7 mouse cellular contexts compared by ENCODE assay signal in genomic region chr8:104341678-104342077, GRCm38 (mm10). TPM values are rescaled to one million over a fixed set of nuclear protein-coding genes. Genes with fewer than 3 reads are reported as not detected.
A peak's percentile ranks its signal among the peaks of the same experiment; 100 is the strongest.
DNase-seq lines count a peak whose midpoint lies in the region; ATAC-seq and TF ChIP-seq lines count a peak whose summit lies in the region.

No protein-coding gene starts in this region.

- H3K36me3 ChIP-seq in lung, embryonic 14.5 days (ENCODE audit: insufficient read depth), result peaks cover 33% of the 10 kb centered on the region
- peaks cover 21% of the 10 kb centered on the region for H3K36me3 ChIP-seq in forebrain, embryonic 10.5 days (replicated peaks)
- peaks cover 17% of the 10 kb centered on the region; the same call in 1 of the 2 replicates for H3K36me3 ChIP-seq in limb, embryonic 12.5 days
- H3K36me3 ChIP-seq in neural tube, embryonic 15.5 days, result no peaks in the 10 kb centered on the region

- DNase-seq in lung, embryonic 14.5 days, result no peak
- no peak for DNase-seq in lung, postnatal 25 days (ENCODE audit: low spot score)
- no peak for DNase-seq in forebrain, embryonic 10.5 days (ENCODE audit: extremely low spot score, low spot score)
- no peak for DNase-seq in cerebellum, postnatal 14 days
- DNase-seq in left cerebral cortex, adult 9 months (ENCODE audit: low spot score in 2 of 2), result no peak

- peak overlapping the region; percentile 13; the same call in 1 of the 2 replicates for H3K9ac ChIP-seq in lung, embryonic 14.5 days
- peak overlapping the region; percentile 78; the same call in 1 of the 2 replicates for H3K9ac ChIP-seq in limb, embryonic 12.5 days (replicated peaks)
- H3K9ac ChIP-seq in neural tube, embryonic 15.5 days (replicated peaks), result no peak overlapping the region

- peak overlapping the region; percentile 3; the same call in 1 of the 2 replicates for H3K27ac ChIP-seq in lung, embryonic 14.5 days (ENCODE audit: low read depth)
- H3K27ac ChIP-seq in forebrain, embryonic 10.5 days, result peak overlapping the region; percentile 92
- H3K27ac ChIP-seq in limb, embryonic 12.5 days, result no peak overlapping the region
- 0 out of 2 replicates have a peak overlapping the region, but pooled peaks have one; percentile 23 for H3K27ac ChIP-seq in neural tube, embryonic 15.5 days (replicated peaks)

- no peaks in the 10 kb centered on the region for H3K27me3 ChIP-seq in lung, embryonic 14.5 days (ENCODE audit: insufficient read depth, low read length)
- H3K27me3 ChIP-seq in forebrain, embryonic 10.5 days (ENCODE audit: poor library complexity, severe bottlenecking), result peaks cover 11% of the 10 kb centered on the region; the same call in 1 of the 2 replicates
- H3K27me3 ChIP-seq in limb, embryonic 12.5 days, result peaks cover 5% of the 10 kb centered on the region; the same call in 1 of the 2 replicates
- no peaks in the 10 kb centered on the region for H3K27me3 ChIP-seq in neural tube, embryonic 15.5 days (replicated peaks)

- H3K4me3 ChIP-seq in lung, embryonic 14.5 days (ENCODE audit: low read depth, low read length), result peak overlapping the region; percentile 70
- H3K4me3 ChIP-seq in forebrain, embryonic 10.5 days, result peak overlapping the region; percentile 66
- peak overlapping the region; percentile 65 for H3K4me3 ChIP-seq in limb, embryonic 12.5 days (replicated peaks)
- peak overlapping the region; percentile 56 for H3K4me3 ChIP-seq in neural tube, embryonic 15.5 days (replicated peaks)

- 38% methylated on average over 6 of the region's 6 CpGs for WGBS in lung, embryonic 14.5 days
- WGBS in forebrain, embryonic 10.5 days, result 36% methylated on average over 6 of the region's 6 CpGs
- WGBS in limb, embryonic 12.5 days, result 51% methylated on average over 6 of the region's 6 CpGs
- WGBS in neural tube, embryonic 15.5 days, result 39% methylated on average over 6 of the region's 6 CpGs

- H3K9me3 ChIP-seq in lung, embryonic 14.5 days (ENCODE audit: low read depth, low read length), result no peaks in the 10 kb centered on the region
- H3K9me3 ChIP-seq in forebrain, embryonic 10.5 days, result no peaks in the 10 kb centered on the region
- H3K9me3 ChIP-seq in limb, embryonic 12.5 days, result no peaks in the 10 kb centered on the region
- H3K9me3 ChIP-seq in neural tube, embryonic 15.5 days (replicated peaks), result no peaks in the 10 kb centered on the region

- no peak for ATAC-seq in lung, embryonic 14.5 days (ENCODE audit: insufficient read depth)
- ATAC-seq in limb, embryonic 12.5 days (ENCODE audit: insufficient number of reproducible peaks, insufficient read depth, low FRiP score, low TSS enrichment, low read depth), result no peak
- no peak for ATAC-seq in neural tube, embryonic 15.5 days (ENCODE audit: low FRiP score)

- H3K4me1 ChIP-seq in lung, embryonic 14.5 days (ENCODE audit: insufficient read depth), result no peaks in the 10 kb centered on the region
- H3K4me1 ChIP-seq in forebrain, embryonic 10.5 days, result peaks cover 23% of the 10 kb centered on the region
- H3K4me1 ChIP-seq in limb, embryonic 12.5 days (replicated peaks), result peaks cover 7% of the 10 kb centered on the region; the same call in 1 of the 2 replicates
- H3K4me1 ChIP-seq in neural tube, embryonic 15.5 days, result peaks cover 33% of the 10 kb centered on the region

- TF ChIP-seq CTCF in lung, embryonic 14.5 days (IDR thresholded peaks at IDR 0.05; ENCODE audit: low read depth), result no peak

- peak overlapping the region; percentile 72 for H3K4me2 ChIP-seq in lung, embryonic 14.5 days
- peak overlapping the region; percentile 86 for H3K4me2 ChIP-seq in limb, embryonic 12.5 days
- peak overlapping the region; percentile 94 for H3K4me2 ChIP-seq in neural tube, embryonic 15.5 days

RNA-seq across cellular contexts. Expression of gene Cmtm3, which starts 2.5 kb away (rescaled TPM):
- 156 and 164 TPM in 2 replicates for polyA plus RNA-seq in lung, embryonic 14.5 days (2014; fragmentation: Nextera tagmentation; extraction: Ambion mirVana)
- polyA plus RNA-seq in forebrain, embryonic 10.5 days (2016; fragmentation: Nextera tagmentation; extraction: Ambion mirVana), result 68.5 and 70.9 TPM in 2 replicates
- polyA plus RNA-seq in limb, embryonic 12.5 days (2016; fragmentation: Nextera tagmentation; extraction: Ambion mirVana), result 99.8 and 102 TPM in 2 replicates
- polyA plus RNA-seq in neural tube, embryonic 15.5 days (2015; fragmentation: Nextera tagmentation; extraction: Ambion mirVana), result 38.9 and 57.6 TPM in 2 replicates

RNA-seq across cellular contexts. Expression of gene Cmtm2b, which starts 19.6 kb away (rescaled TPM):
- polyA plus RNA-seq in lung, embryonic 14.5 days (2014; fragmentation: Nextera tagmentation; extraction: Ambion mirVana), result not detected in 2 replicates
- not detected in 2 replicates for polyA plus RNA-seq in forebrain, embryonic 10.5 days (2016; fragmentation: Nextera tagmentation; extraction: Ambion mirVana)
- polyA plus RNA-seq in limb, embryonic 12.5 days (2016; fragmentation: Nextera tagmentation; extraction: Ambion mirVana), result not detected in 2 replicates
- not detected in 2 replicates for polyA plus RNA-seq in neural tube, embryonic 15.5 days (2015; fragmentation: Nextera tagmentation; extraction: Ambion mirVana)

RNA-seq across cellular contexts. Expression of gene Gm11020, which starts 20.3 kb away (rescaled TPM):
- not detected in 2 replicates for polyA plus RNA-seq in lung, embryonic 14.5 days (2014; fragmentation: Nextera tagmentation; extraction: Ambion mirVana)
- polyA plus RNA-seq in forebrain, embryonic 10.5 days (2016; fragmentation: Nextera tagmentation; extraction: Ambion mirVana), result not detected in 2 replicates
- polyA plus RNA-seq in limb, embryonic 12.5 days (2016; fragmentation: Nextera tagmentation; extraction: Ambion mirVana), result not detected in 2 replicates
- not detected in 2 replicates for polyA plus RNA-seq in neural tube, embryonic 15.5 days (2015; fragmentation: Nextera tagmentation; extraction: Ambion mirVana)

RNA-seq across cellular contexts. Expression of gene Cmtm1, which starts 31.7 kb away (rescaled TPM):
- polyA plus RNA-seq in lung, embryonic 14.5 days (2014; fragmentation: Nextera tagmentation; extraction: Ambion mirVana), result not detected in 2 replicates
- polyA plus RNA-seq in forebrain, embryonic 10.5 days (2016; fragmentation: Nextera tagmentation; extraction: Ambion mirVana), result not detected in 2 replicates
- not detected in 2 replicates for polyA plus RNA-seq in limb, embryonic 12.5 days (2016; fragmentation: Nextera tagmentation; extraction: Ambion mirVana)
- polyA plus RNA-seq in neural tube, embryonic 15.5 days (2015; fragmentation: Nextera tagmentation; extraction: Ambion mirVana), result not detected in 2 replicates

RNA-seq across cellular contexts. Expression of gene Gm45711, which starts 31.8 kb away (rescaled TPM):
- not detected in 2 replicates for polyA plus RNA-seq in lung, embryonic 14.5 days (2014; fragmentation: Nextera tagmentation; extraction: Ambion mirVana)
- not detected in 2 replicates for polyA plus RNA-seq in forebrain, embryonic 10.5 days (2016; fragmentation: Nextera tagmentation; extraction: Ambion mirVana)
- not detected in 2 replicates for polyA plus RNA-seq in limb, embryonic 12.5 days (2016; fragmentation: Nextera tagmentation; extraction: Ambion mirVana)
- polyA plus RNA-seq in neural tube, embryonic 15.5 days (2015; fragmentation: Nextera tagmentation; extraction: Ambion mirVana), result not detected in 2 replicates
